Mouse (Mus musculus) ES-E14 (cell line): ENCODE measurements around the gene Capn11. TPM values are rescaled to one million over a fixed set of nuclear protein-coding genes. Genes with fewer than 3 reads are reported as not detected.
A peak's percentile ranks its signal among the peaks of the same experiment; 100 is the strongest.

Experiments
- DNase-seq: peaks from one replicate; pipeline ENCODE4 v3.0.0-alpha.2; 2013; ENCODE audit warnings: low read depth, low spot score
- H3K27ac ChIP-seq: 2 replicates; pipeline ENCODE4 v1.5.1; 2012; ENCODE audit warnings: low read depth, mild to moderate bottlenecking, low read length, moderate library complexity, mixed read lengths; ENCODE audit not compliant: poor library complexity, insufficient read depth, severe bottlenecking
- H3K36me3 ChIP-seq: 2 replicates; pipeline ENCODE4 v1.6.1; 2012; ENCODE audit warnings: mild to moderate bottlenecking, low read length, moderate library complexity, mixed read lengths; ENCODE audit not compliant: control insufficient read depth, poor library complexity, insufficient read depth, severe bottlenecking
- H3K4me1 ChIP-seq, 2 experiments: fragments of 150-350 bp in 1 of 2; sonication (generic) in 1 of 2; 2 replicates each; pipeline ENCODE4 v1.6.1; 2012; ENCODE audit warnings: low read length in 2 of 2, mild to moderate bottlenecking in 1 of 2, mixed read lengths in 1 of 2; ENCODE audit not compliant: control insufficient read depth in 2 of 2, insufficient read depth in 2 of 2, poor library complexity in 1 of 2
- H3K4me3 ChIP-seq, 2 experiments: fragments of 150-350 bp in 1 of 2; sonication (generic) in 1 of 2; 2 replicates each; pipeline ENCODE4 v1.5.1; 2012; ENCODE audit warnings: low read length in 2 of 2, low read depth in 1 of 2, mild to moderate bottlenecking in 1 of 2, mixed read lengths in 1 of 2; ENCODE audit not compliant: insufficient read depth in 1 of 2, poor library complexity in 1 of 2, severe bottlenecking in 1 of 2
- H3K9ac ChIP-seq: 2 replicates; pipeline ENCODE4 v1.6.1; 2012; ENCODE audit warnings: low read depth, mild to moderate bottlenecking, low read length, mixed read lengths; ENCODE audit not compliant: poor library complexity, insufficient read depth, severe bottlenecking
- H3K9me3 ChIP-seq: fragments of 150-350 bp; sonication (generic); 2 replicates; pipeline ENCODE4 v1.6.1; 2012; ENCODE audit warnings: low read depth, mild to moderate bottlenecking, low read length; ENCODE audit not compliant: control insufficient read depth, insufficient read depth
- CHD2 ChIP-seq: IDR thresholded peaks from 2 replicates; pipeline ENCODE4 v1.6.1; 2014; ENCODE audit warnings: mild to moderate bottlenecking, low read depth, low read length, inconsistent platforms
- HCFC1 ChIP-seq: IDR thresholded peaks from 2 replicates; pipeline ENCODE4 v1.6.1; 2012; ENCODE audit warnings: low read length, inconsistent platforms, borderline replicate concordance; ENCODE audit not compliant: insufficient read depth
- MAFK ChIP-seq: IDR thresholded peaks from 2 replicates; pipeline ENCODE4 v1.6.1; 2014; ENCODE audit warnings: mild to moderate bottlenecking, low read depth, low read length, inconsistent platforms; ENCODE audit not compliant: insufficient read depth
- ZC3H11A ChIP-seq: IDR thresholded peaks from 2 replicates; pipeline ENCODE4 v1.6.1; 2012; ENCODE audit warnings: low read depth, mild to moderate bottlenecking, inconsistent platforms, low read length, borderline replicate concordance
- ZNF384 ChIP-seq: IDR thresholded peaks from 2 replicates; pipeline ENCODE4 v1.6.1; 2012; ENCODE audit warnings: low read depth, low read length, inconsistent platforms
- in situ Hi-C, 2 experiments: fragments of 600-800 bp; cut with MboI; formaldehyde crosslinking; loops; one replicate each; pipeline ENCODE4 v1.15.1; 2025; ENCODE audit warnings: low sequenced_read_pairs in 2 of 2, inconsistent platforms in 1 of 2; ENCODE audit not compliant: unreplicated experiment in 2 of 2
- total RNA-seq: library from RNA; depleted of rRNA; stranded (reverse); fragments of 300-350 nt; gene quantifications from 2 replicates; pipeline ENCODE4 v1.2.3, GENCODE M21; 2012

Gene Capn11
- total RNA-seq, 1 experiment: not detected

- TF ChIP-seq ZNF384 (no peak), CHD2 (no peak), ZC3H11A (no peak), HCFC1 (no peak), MAFK (no peak)
- H3K4me1 ChIP-seq: peaks cover 12 to 19% of the 10 kb centered on the region in 2 experiments
- no peak overlapping the region; a peak in 1 of 4 replicates for H3K4me3 ChIP-seq
- peak; percentile 60 for DNase-seq
- no peaks in the 10 kb centered on the region for H3K9me3 ChIP-seq
- H3K9ac ChIP-seq: peak overlapping the region; percentile 39; the same call in 1 of the 2 replicates
- in situ Hi-C loops: no loop called here
- H3K36me3 ChIP-seq: no peaks in the 10 kb centered on the region
- H3K27ac ChIP-seq: peak overlapping the region; percentile 92
Observed at GRCm38 (mm10) chr17:45610144-45610866, 48.8 kb downstream of the Capn11 start.

- Histone ChIP-seq H3K4me3 (no peak overlapping the region), H3K9ac (no peak overlapping the region), H3K36me3 (no peaks in the 10 kb centered on the region), H3K9me3 (no peaks in the 10 kb centered on the region), H3K4me1 (peaks cover 12 to 24% of the 10 kb centered on the region in 2 experiments), H3K27ac (peak overlapping the region; percentile 73; the same call in 1 of the 2 replicates)
- in situ Hi-C loops: no loop called here
- DNase-seq: no peak
- TF ChIP-seq HCFC1 (no peak), CHD2 (no peak), ZNF384 (no peak), MAFK (no peak), ZC3H11A (no peak)
Observed at GRCm38 (mm10) chr17:45608396-45608795, 50.7 kb downstream of the Capn11 start.

- TF ChIP-seq MAFK: 0 out of 2 replicates have a peak, but pooled peaks have one; percentile 30
- TF ChIP-seq HCFC1: 0 out of 2 replicates have a peak, but pooled peaks have one; percentile 17
- peak; percentile 55 for TF ChIP-seq CHD2
- peak; percentile 53; the same call in 1 of the 2 replicates for TF ChIP-seq ZNF384
- no peak for TF ChIP-seq ZC3H11A
- in situ Hi-C loops: no loop called here
- H3K27ac ChIP-seq: peak overlapping the region; percentile 91; the same call in 1 of the 2 replicates
- no peak overlapping the region for H3K4me3 ChIP-seq
- H3K36me3 ChIP-seq: no peaks in the 10 kb centered on the region
- H3K9me3 ChIP-seq: no peaks in the 10 kb centered on the region
- peak; percentile 68 for DNase-seq
- peaks cover 17 to 24% of the 10 kb centered on the region in 2 experiments for H3K4me1 ChIP-seq
- H3K9ac ChIP-seq: peak overlapping the region; percentile 14; the same call in 1 of the 2 replicates
Observed at GRCm38 (mm10) chr17:45606992-45607879, 51.9 kb downstream of the Capn11 start.

GRCm38 (mm10) chr17:45602984-45603383 is 56.1 kb downstream of the Capn11 start:
- H3K36me3 ChIP-seq: 0 out of 2 replicates have a peak, but pooled peaks cover 5% of the 10 kb centered on the region
- H3K4me1 ChIP-seq: peaks cover 9 to 10% of the 10 kb centered on the region in 2 experiments; a peak in 2 of 4 replicates
- no peak overlapping the region for H3K4me3 ChIP-seq
- no peak overlapping the region for H3K9ac ChIP-seq
- H3K9me3 ChIP-seq: no peaks in the 10 kb centered on the region
- no peak for TF ChIP-seq MAFK
- peak overlapping the region; percentile 56; the same call in 1 of the 2 replicates for H3K27ac ChIP-seq
- no peak for DNase-seq
- in situ Hi-C loops: no loop called here
